In the genomic region with DNA sequence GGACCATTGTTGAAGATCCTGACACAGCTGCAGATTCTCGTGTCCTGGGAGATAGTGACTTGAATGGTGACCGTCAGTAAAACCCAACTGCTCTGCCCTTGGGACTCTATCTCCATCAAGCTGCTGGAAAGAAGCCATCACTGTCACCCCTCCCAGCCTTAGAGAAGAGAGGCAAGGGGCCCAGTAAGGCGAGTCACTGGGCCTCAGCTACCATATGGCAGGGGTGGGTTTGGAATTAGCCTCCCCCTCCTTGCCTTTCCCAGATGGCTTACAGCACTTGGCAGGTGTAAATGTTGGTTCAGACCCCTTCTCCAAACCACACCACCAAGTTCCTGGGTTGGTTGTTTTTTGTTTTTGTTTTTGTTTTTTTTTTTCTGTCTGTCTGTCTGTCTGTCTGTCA, we compare ENCODE assay signal across 14 mouse cellular contexts.
"Had no signal": no experiment of that assay in that cellular context is flagged by ENCODE, and none has a peak within 500 bp of the region (broad histone marks: within the 10 kb centered on the region; RNA-seq: fewer than 3 reads in every experiment).

No protein-coding gene starts in this region.

- H3K9ac ChIP-seq: neural tube, embryonic 15.5 days; stomach, embryonic 15.5 days had no signal

- H3K36me3 ChIP-seq: neural tube, embryonic 15.5 days; stomach, embryonic 15.5 days had no signal

- H3K27ac ChIP-seq: neural tube, embryonic 15.5 days; stomach, embryonic 15.5 days; stomach, postnatal 0 days had no signal

- H3K4me3 ChIP-seq: neural tube, embryonic 15.5 days; stomach, embryonic 15.5 days had no signal

- DNase-seq: retina, postnatal 1 day; right cerebral cortex, adult 18-20 months; right cerebral cortex, postnatal 14 days; right cerebral cortex, postnatal 25 days; right cerebral cortex, postnatal 4 days; thymus, adult 18-20 months; thymus, adult 2 months; thymus, postnatal 14 days; thymus, postnatal 25 days; thymus, postnatal 36 days; thymus, postnatal 4 days had no signal

- H3K27me3 ChIP-seq: stomach, embryonic 15.5 days had no signal

- H3K4me2 ChIP-seq: neural tube, embryonic 15.5 days had no signal

- H3K9me3 ChIP-seq: neural tube, embryonic 15.5 days; stomach, embryonic 15.5 days had no signal
